Mouse (Mus musculus): Measurements from ENCODE around the gene Tnfsf9. TPM values are rescaled to one million over a fixed set of nuclear protein-coding genes. Genes with fewer than 3 reads are reported as not detected.

The Tnfsf9 gene
- polyA plus RNA-seq, 1 experiment = 5.8 TPM

- H3K4me1 ChIP-seq (ENCODE audit: control insufficient read depth, insufficient read depth, low read length) = no peaks in the 10 kb centered on the region; the same call in 1 of the 2 replicates
- H3K27me3 ChIP-seq (ENCODE audit: control insufficient read depth, insufficient read depth, low read length) = no peaks in the 10 kb centered on the region
- H3K4me3 ChIP-seq (replicated peaks; ENCODE audit: insufficient read depth, low read depth, low read length) = no peak overlapping the region
- TF ChIP-seq POLR2A (IDR thresholded peaks at IDR 0.05; ENCODE audit: borderline replicate concordance, insufficient read depth, low read length) = no peak
- TF ChIP-seq CTCF (IDR thresholded peaks at IDR 0.05; ENCODE audit: borderline replicate concordance, insufficient read depth, low read depth, low read length) = no peak
- H3K27ac ChIP-seq (ENCODE audit: insufficient read depth, low read length) = no peak overlapping the region
- DNase-seq = no peak
- 85% methylated on average over 5 of the region's 5 CpGs for WGBS
Measured at GRCm38 (mm10) chr17:57098321-57098720, 6.8 kb upstream of the Tnfsf9 start.

- no peak overlapping the region for H3K27ac ChIP-seq (ENCODE audit: insufficient read depth, low read length)
- no peaks in the 10 kb centered on the region; the same call in 1 of the 2 replicates for H3K4me1 ChIP-seq (ENCODE audit: control insufficient read depth, insufficient read depth, low read length)
- H3K4me3 ChIP-seq (replicated peaks; ENCODE audit: insufficient read depth, low read depth, low read length) = no peak overlapping the region
- WGBS = 21% methylated on average over 10 of the region's 10 CpGs
- DNase-seq = no peak
- H3K27me3 ChIP-seq (ENCODE audit: control insufficient read depth, insufficient read depth, low read length) = no peaks in the 10 kb centered on the region
- TF ChIP-seq POLR2A (IDR thresholded peaks at IDR 0.05; ENCODE audit: borderline replicate concordance, insufficient read depth, low read length) = no peak
- TF ChIP-seq CTCF (IDR thresholded peaks at IDR 0.05; ENCODE audit: borderline replicate concordance, insufficient read depth, low read depth, low read length) = no peak
Measured at GRCm38 (mm10) chr17:57099629-57100325, 5.3 kb upstream of the Tnfsf9 start.

GRCm38 (mm10) chr17:57102276-57102675 lies 2.8 kb upstream of the Tnfsf9 start:
- no peak overlapping the region for H3K27ac ChIP-seq (ENCODE audit: insufficient read depth, low read length)
- WGBS = 65% methylated on average over 2 of the region's 2 CpGs

GRCm38 (mm10) chr17:57104496-57104895 lies 629 bp upstream of the Tnfsf9 start:
- Histone ChIP-seq H3K4me1 (ENCODE audit: control insufficient read depth, insufficient read depth, low read length) (peaks cover 5% of the 10 kb centered on the region; the same call in 1 of the 2 replicates), H3K4me3 (replicated peaks; ENCODE audit: insufficient read depth, low read depth, low read length) (peak overlapping the region; percentile 97), H3K27me3 (ENCODE audit: control insufficient read depth, insufficient read depth, low read length) (no peaks in the 10 kb centered on the region), H3K27ac (ENCODE audit: insufficient read depth, low read length) (no peak overlapping the region)
- TF ChIP-seq CTCF (IDR thresholded peaks at IDR 0.05; ENCODE audit: borderline replicate concordance, insufficient read depth, low read depth, low read length) = no peak
- TF ChIP-seq POLR2A (IDR thresholded peaks at IDR 0.05; ENCODE audit: borderline replicate concordance, insufficient read depth, low read length) = no peak
- DNase-seq = no peak
- WGBS = 50% methylated on average over 4 of the region's 4 CpGs

More at GRCm38 (mm10) chr17:57102276-57102675, 2.8 kb upstream of the Tnfsf9 start:
- no peak overlapping the region for H3K4me3 ChIP-seq (replicated peaks; ENCODE audit: insufficient read depth, low read depth, low read length)
- no peak for TF ChIP-seq POLR2A (IDR thresholded peaks at IDR 0.05; ENCODE audit: borderline replicate concordance, insufficient read depth, low read length)
- TF ChIP-seq CTCF (IDR thresholded peaks at IDR 0.05; ENCODE audit: borderline replicate concordance, insufficient read depth, low read depth, low read length) = no peak
- no peak for DNase-seq
- H3K27me3 ChIP-seq (ENCODE audit: control insufficient read depth, insufficient read depth, low read length) = no peaks in the 10 kb centered on the region
- H3K4me1 ChIP-seq (ENCODE audit: control insufficient read depth, insufficient read depth, low read length) = peaks cover 4% of the 10 kb centered on the region; the same call in 1 of the 2 replicates

- WGBS = 11% methylated on average over 9 of the region's 9 CpGs
- Histone ChIP-seq H3K27me3 (ENCODE audit: control insufficient read depth, insufficient read depth, low read length) (no peaks in the 10 kb centered on the region), H3K27ac (ENCODE audit: insufficient read depth, low read length) (no peak overlapping the region), H3K4me1 (ENCODE audit: control insufficient read depth, insufficient read depth, low read length) (peaks cover 5% of the 10 kb centered on the region; the same call in 1 of the 2 replicates), H3K4me3 (replicated peaks; ENCODE audit: insufficient read depth, low read depth, low read length) (peak overlapping the region; percentile 97)
- TF ChIP-seq CTCF (IDR thresholded peaks at IDR 0.05; ENCODE audit: borderline replicate concordance, insufficient read depth, low read depth, low read length) (no peak), POLR2A (IDR thresholded peaks at IDR 0.05; ENCODE audit: borderline replicate concordance, insufficient read depth, low read length) (no peak)
- DNase-seq = no peak
Measured at GRCm38 (mm10) chr17:57106035-57106368, 877 bp downstream of the Tnfsf9 start.

- no peak for DNase-seq
- Histone ChIP-seq H3K27me3 (ENCODE audit: control insufficient read depth, insufficient read depth, low read length) (no peaks in the 10 kb centered on the region), H3K27ac (ENCODE audit: insufficient read depth, low read length) (no peak overlapping the region), H3K4me3 (replicated peaks; ENCODE audit: insufficient read depth, low read depth, low read length) (no peak overlapping the region), H3K4me1 (ENCODE audit: control insufficient read depth, insufficient read depth, low read length) (peaks cover 5% of the 10 kb centered on the region; the same call in 1 of the 2 replicates)
- TF ChIP-seq CTCF (IDR thresholded peaks at IDR 0.05; ENCODE audit: borderline replicate concordance, insufficient read depth, low read depth, low read length) (no peak), POLR2A (IDR thresholded peaks at IDR 0.05; ENCODE audit: borderline replicate concordance, insufficient read depth, low read length) (no peak)
- WGBS = 89% methylated on average over 5 of the region's 5 CpGs
Measured at GRCm38 (mm10) chr17:57107064-57107463, 1.9 kb downstream of the Tnfsf9 start.

- Histone ChIP-seq H3K4me3 (replicated peaks; ENCODE audit: insufficient read depth, low read depth, low read length) (no peak overlapping the region), H3K4me1 (ENCODE audit: control insufficient read depth, insufficient read depth, low read length) (peaks cover 5% of the 10 kb centered on the region; the same call in 1 of the 2 replicates), H3K27me3 (ENCODE audit: control insufficient read depth, insufficient read depth, low read length) (no peaks in the 10 kb centered on the region), H3K27ac (ENCODE audit: insufficient read depth, low read length) (no peak overlapping the region)
- TF ChIP-seq CTCF (IDR thresholded peaks at IDR 0.05; ENCODE audit: borderline replicate concordance, insufficient read depth, low read depth, low read length) = no peak
- no peak for TF ChIP-seq POLR2A (IDR thresholded peaks at IDR 0.05; ENCODE audit: borderline replicate concordance, insufficient read depth, low read length)
- no peak for DNase-seq
- WGBS = 50% methylated on average over 7 of the region's 7 CpGs
Measured at GRCm38 (mm10) chr17:57108040-57108665, 3.0 kb downstream of the Tnfsf9 start.

Measured in cerebellum, adult 2 months (tissue).